Mouse (Mus musculus): ENCODE measurements at regions not wholly inside any gene's neighbourhood (a gene's known extent, or its start where the extent isn't known, plus 50 kb on each side); places are given as distances from the start of the nearest gene placed in this dataset.

GRCm38 (mm10) chr10:17660836-17661452 is 62.1 kb upstream of the Cited2 start:
- no peak for DNase-seq

- DNase-seq: no peak
Observed at GRCm38 (mm10) chr10:17666089-17666488, 56.9 kb upstream of the Cited2 start.

- DNase-seq: no peak
Observed at GRCm38 (mm10) chr10:17669401-17669800, 53.6 kb upstream of the Cited2 start.
